Mouse (Mus musculus) E14TG2a.4 (cell line): ENCODE data around the gene Il10.

Source experiments
- CTCF ChIP-seq: conservative IDR thresholded peaks from 2 replicates; pipeline ENCODE4 v1.5.1; 2014; ENCODE audit warnings: low read length
- NANOG ChIP-seq: IDR thresholded peaks from 2 replicates; pipeline ENCODE4 v1.6.1; 2014; ENCODE audit warnings: borderline replicate concordance, low read length, mixed read lengths
- POU5F1 ChIP-seq: IDR thresholded peaks from 2 replicates; pipeline ENCODE4 v1.6.1; 2014; ENCODE audit warnings: low read length, borderline replicate concordance

DNA sequence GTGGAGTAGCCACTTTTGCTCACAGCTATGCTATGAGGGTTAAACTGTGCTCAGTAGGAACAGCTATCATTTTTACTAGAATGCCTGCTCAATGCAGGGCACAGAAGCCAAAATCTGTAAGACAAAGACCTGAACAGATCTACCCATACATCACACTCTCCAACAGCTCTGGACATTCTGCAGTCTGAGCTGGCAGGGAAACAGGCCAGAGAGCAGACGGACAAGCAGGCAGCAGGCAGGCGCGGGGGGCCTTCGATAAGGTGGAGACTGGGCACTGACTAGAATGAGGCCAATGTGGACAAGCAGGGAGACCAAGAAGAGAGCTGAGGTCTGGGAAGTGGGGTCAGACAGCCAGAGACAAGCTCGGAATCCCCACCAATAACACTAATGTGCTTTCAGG is 40.2 kb downstream of the Il10 start:
- TF ChIP-seq CTCF (no peak), NANOG (no peak), POU5F1 (no peak)
